Mouse (Mus musculus) kidney, embryonic 14.5 days (tissue): Measurements from ENCODE around the gene Kalrn. TPM values are rescaled to one million over a fixed set of nuclear protein-coding genes. Genes with fewer than 3 reads are reported as not detected.

ENCODE experiments used
- ATAC-seq: fragments of 200-750 bp; cut with Nextera tagmentation; 2 replicates; pipeline ENCODE4 v1.8.0; 2017; ENCODE audit warnings: moderate number of reproducible peaks, mild to moderate bottlenecking, moderate TSS enrichment, moderate library complexity; ENCODE audit not compliant: low FRiP score, low TSS enrichment
- H3K27ac ChIP-seq: fragments of 300-500 bp; sonication (generic); 2 replicates; pipeline ENCODE4 v1.5.1; 2014; ENCODE audit warnings: low read depth, mild to moderate bottlenecking, low read length, moderate library complexity, mixed read lengths
- H3K27me3 ChIP-seq: fragments of 300-500 bp; sonication (generic); 2 replicates; pipeline ENCODE4 v1.6.1; 2014; ENCODE audit warnings: mild to moderate bottlenecking, low read length; ENCODE audit not compliant: control insufficient read depth, insufficient read depth
- H3K36me3 ChIP-seq: fragments of 300-500 bp; sonication (generic); 2 replicates; pipeline ENCODE4 v1.6.1; 2014; ENCODE audit warnings: low read length, mixed read lengths; ENCODE audit not compliant: control insufficient read depth, insufficient read depth
- H3K4me1 ChIP-seq: fragments of 300-500 bp; sonication (generic); 2 replicates; pipeline ENCODE4 v1.6.1; 2014; ENCODE audit warnings: low read length, mixed read lengths; ENCODE audit not compliant: control insufficient read depth, insufficient read depth
- H3K4me2 ChIP-seq: fragments of 300-500 bp; sonication (generic); replicated peaks from 2 replicates; pipeline ENCODE4 v1.6.1; 2014; ENCODE audit warnings: low read depth, mild to moderate bottlenecking, low read length
- H3K4me3 ChIP-seq: fragments of 300-500 bp; sonication (generic); 2 replicates; pipeline ENCODE4 v1.5.1; 2014; ENCODE audit warnings: mild to moderate bottlenecking, low read length
- H3K9ac ChIP-seq: fragments of 300-500 bp; sonication (generic); 2 replicates; pipeline ENCODE4 v1.6.1; 2014; ENCODE audit warnings: low read depth, mild to moderate bottlenecking, low read length, moderate library complexity
- H3K9me3 ChIP-seq: fragments of 300-500 bp; sonication (generic); 2 replicates; pipeline ENCODE4 v1.6.1; 2016; ENCODE audit warnings: low read length; ENCODE audit not compliant: control insufficient read depth
- WGBS: fragments of 180-500 bp; shearing (Covaris S2); extraction: QIAGEN DNeasy Blood & Tissue Kit; methylation state at CpG from one replicate; pipeline ENCODE4 v1.1.7; 2014; 5-methylcytosine and 5-hydroxymethylcytosine counted together
- polyA plus RNA-seq: library from polyadenylated mRNA; unstranded; fragments of >200 nt; fragmentation: Nextera tagmentation; extraction: Ambion mirVana; gene quantifications from 2 replicates; pipeline ENCODE4 v1.2.1, GENCODE M21; 2014

The Kalrn gene
- polyA plus RNA-seq, 1 experiment from 2014 or later = 16.0 TPM

DNA sequence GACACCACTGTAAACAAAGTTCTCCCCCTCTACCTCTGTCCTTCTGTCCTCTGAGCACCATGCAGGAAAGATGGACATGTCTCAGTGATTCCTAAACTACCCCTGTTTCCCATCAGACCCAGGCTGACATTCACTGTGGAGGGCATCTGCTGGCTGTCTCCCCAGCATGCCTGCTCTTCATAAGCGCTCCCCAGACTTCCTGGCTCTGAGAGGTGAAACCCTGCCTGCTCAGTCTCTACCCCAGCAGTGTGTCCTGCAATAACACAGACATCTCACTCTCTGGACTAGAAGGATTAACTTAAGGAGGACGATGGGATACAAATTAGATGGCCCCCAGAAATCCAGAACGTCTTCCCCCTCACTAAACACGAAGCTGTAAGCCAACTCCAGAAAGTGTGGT lies 493.8 kb downstream of the Kalrn start:
- Histone ChIP-seq H3K4me3 (no peak overlapping the region), H3K4me2 (no peak overlapping the region), H3K27ac (no peak overlapping the region), H3K27me3 (no peaks in the 10 kb centered on the region), H3K9ac (no peak overlapping the region), H3K36me3 (no peaks in the 10 kb centered on the region), H3K9me3 (no peaks in the 10 kb centered on the region), H3K4me1 (peaks cover 16% of the 10 kb centered on the region)
- ATAC-seq = no peak
- 80% methylated on average over 4 of the region's 4 CpGs for WGBS

DNA sequence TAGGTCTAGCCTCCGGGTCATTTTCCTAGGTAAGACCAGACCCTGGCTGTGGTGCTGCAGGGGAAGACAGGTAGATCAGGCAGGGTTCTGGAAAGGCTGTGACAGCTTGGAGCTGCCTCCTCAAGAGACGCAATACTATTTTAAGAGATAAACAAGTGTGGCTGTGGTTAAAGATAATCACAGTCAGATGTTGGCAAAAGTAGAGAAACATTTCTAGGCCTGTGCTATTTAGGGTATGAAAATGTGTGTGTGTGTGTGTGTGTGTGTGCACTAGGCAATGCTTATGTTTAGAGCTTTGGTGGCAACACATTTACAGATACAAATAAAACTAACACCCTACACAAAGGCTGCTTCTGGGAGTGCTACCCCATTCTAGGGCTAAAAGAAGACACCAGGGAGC lies 494.6 kb downstream of the Kalrn start:
- Histone ChIP-seq H3K36me3 (no peaks in the 10 kb centered on the region), H3K27ac (no peak overlapping the region), H3K9ac (no peak overlapping the region), H3K4me2 (no peak overlapping the region), H3K27me3 (no peaks in the 10 kb centered on the region), H3K9me3 (peaks cover 3% of the 10 kb centered on the region; the same call in 1 of the 2 replicates), H3K4me1 (peaks cover 16% of the 10 kb centered on the region), H3K4me3 (no peak overlapping the region)
- 93% methylated on average over 2 of the region's 2 CpGs for WGBS
- no peak for ATAC-seq

DNA sequence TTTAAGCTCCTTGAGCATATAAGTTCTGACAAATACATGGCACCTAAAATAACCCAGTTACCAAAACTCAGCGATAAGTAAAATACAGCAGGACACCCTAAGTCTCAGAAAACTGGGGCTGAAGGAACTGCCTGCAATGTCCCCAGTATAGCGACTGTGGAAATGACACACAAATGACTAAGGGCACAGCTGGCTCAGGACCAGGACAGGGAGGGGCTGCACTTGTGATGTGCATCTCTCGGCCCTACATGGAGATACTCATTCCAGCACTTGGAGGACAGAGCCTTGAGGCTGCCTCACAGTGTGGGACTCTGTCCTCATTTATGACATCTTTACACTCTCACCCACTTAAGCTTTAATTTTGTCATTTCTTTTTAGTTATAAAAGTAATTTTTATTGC lies 497.2 kb downstream of the Kalrn start:
- Histone ChIP-seq H3K36me3 (no peaks in the 10 kb centered on the region; the same call in 1 of the 2 replicates), H3K27ac (no peak overlapping the region), H3K4me3 (no peak overlapping the region), H3K9ac (no peak overlapping the region), H3K27me3 (no peaks in the 10 kb centered on the region), H3K4me2 (no peak overlapping the region), H3K9me3 (peaks cover 3% of the 10 kb centered on the region; the same call in 1 of the 2 replicates), H3K4me1 (no peaks in the 10 kb centered on the region; the same call in 1 of the 2 replicates)
- no peak for ATAC-seq
- 83% methylated on average over 3 of the region's 3 CpGs for WGBS

DNA sequence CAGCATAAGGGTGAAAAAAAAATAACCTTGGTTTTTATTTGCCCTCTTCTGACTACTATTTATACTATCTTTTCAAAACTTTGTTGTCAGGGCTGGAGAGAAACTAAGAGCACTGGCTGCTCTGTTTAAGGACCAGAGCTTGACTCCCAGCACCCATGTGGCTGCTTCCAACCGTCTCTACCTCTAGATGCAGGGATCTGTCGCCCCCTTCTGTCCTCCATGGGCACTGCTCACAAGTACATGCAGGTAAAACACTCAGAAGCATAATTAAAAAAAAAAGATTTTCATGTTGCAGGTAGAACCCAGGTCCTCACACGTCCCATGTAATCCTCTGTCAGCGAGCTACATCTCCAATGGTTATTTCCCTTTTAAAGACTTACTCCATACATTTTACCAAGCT lies 499.4 kb downstream of the Kalrn start:
- Histone ChIP-seq H3K4me3 (no peak overlapping the region), H3K9me3 (peaks cover 3% of the 10 kb centered on the region; the same call in 1 of the 2 replicates), H3K9ac (no peak overlapping the region), H3K4me1 (no peaks in the 10 kb centered on the region), H3K27ac (no peak overlapping the region), H3K4me2 (no peak overlapping the region), H3K36me3 (no peaks in the 10 kb centered on the region; the same call in 1 of the 2 replicates), H3K27me3 (no peaks in the 10 kb centered on the region)
- ATAC-seq = no peak
- WGBS = 93% methylated on average over 4 of the region's 4 CpGs

DNA sequence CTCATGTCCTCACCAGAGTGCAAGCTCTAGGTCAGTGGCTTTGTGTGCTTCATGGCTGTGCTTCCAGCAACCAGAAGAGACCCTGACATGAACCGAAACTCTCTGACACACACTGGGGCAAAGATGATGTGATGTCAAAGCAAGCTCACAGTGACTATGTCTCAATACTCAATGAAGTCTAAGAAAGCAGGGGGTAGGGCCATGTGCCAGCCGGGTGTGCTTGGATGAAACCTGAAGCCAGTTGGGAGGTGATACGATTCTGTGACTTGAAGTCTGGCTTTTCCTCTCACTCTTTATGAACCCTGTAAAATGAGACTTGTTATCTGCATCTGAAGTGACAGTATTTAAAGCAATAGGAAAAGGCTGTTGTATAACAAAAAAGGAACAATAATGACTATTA lies 501.2 kb downstream of the Kalrn start:
- H3K9me3 ChIP-seq = peaks cover 3% of the 10 kb centered on the region; the same call in 1 of the 2 replicates
- no peaks in the 10 kb centered on the region for H3K27me3 ChIP-seq
- H3K27ac ChIP-seq = no peak overlapping the region
- no peak overlapping the region for H3K9ac ChIP-seq
- 48% methylated on average over 3 of the region's 3 CpGs for WGBS
- H3K36me3 ChIP-seq = no peaks in the 10 kb centered on the region; the same call in 1 of the 2 replicates
- H3K4me1 ChIP-seq = no peaks in the 10 kb centered on the region
- ATAC-seq = no peak
- no peak overlapping the region for H3K4me2 ChIP-seq
- H3K4me3 ChIP-seq = no peak overlapping the region

DNA sequence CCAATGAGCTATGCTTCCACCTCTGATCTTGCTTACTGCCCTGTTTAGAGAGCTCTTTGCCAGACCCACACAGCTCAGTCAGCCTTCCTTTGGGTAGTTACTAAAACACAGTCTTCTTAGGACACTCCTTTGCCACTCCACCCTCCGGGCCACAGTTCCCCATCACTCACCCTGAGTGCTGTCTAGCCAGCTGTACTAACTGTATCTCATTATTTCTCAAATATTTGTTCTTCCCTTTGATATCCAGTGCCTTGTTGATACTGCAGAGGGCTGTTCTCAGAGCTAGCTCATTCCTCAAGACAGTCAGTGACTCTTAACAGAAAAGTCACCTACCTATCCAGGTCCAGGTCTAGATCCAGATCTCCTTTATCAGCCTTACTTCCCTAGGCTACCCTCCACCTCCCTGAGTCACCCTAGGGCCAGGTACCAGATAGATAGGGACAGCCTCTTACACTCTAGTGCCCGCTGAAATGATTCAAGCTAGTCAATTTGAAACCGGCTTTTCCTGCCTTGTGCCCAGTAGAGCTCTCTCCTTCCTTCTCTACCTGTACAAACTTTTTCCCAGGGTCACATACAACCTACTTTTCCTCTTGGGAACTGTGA lies 502.0 kb downstream of the Kalrn start:
- Histone ChIP-seq H3K9me3 (peaks cover 3% of the 10 kb centered on the region; the same call in 1 of the 2 replicates), H3K27ac (no peak overlapping the region), H3K27me3 (no peaks in the 10 kb centered on the region), H3K36me3 (no peaks in the 10 kb centered on the region; the same call in 1 of the 2 replicates), H3K4me3 (no peak overlapping the region), H3K4me2 (no peak overlapping the region), H3K9ac (no peak overlapping the region), H3K4me1 (no peaks in the 10 kb centered on the region)
- 90% methylated on average over 3 of the region's 3 CpGs for WGBS
- ATAC-seq = no peak

DNA sequence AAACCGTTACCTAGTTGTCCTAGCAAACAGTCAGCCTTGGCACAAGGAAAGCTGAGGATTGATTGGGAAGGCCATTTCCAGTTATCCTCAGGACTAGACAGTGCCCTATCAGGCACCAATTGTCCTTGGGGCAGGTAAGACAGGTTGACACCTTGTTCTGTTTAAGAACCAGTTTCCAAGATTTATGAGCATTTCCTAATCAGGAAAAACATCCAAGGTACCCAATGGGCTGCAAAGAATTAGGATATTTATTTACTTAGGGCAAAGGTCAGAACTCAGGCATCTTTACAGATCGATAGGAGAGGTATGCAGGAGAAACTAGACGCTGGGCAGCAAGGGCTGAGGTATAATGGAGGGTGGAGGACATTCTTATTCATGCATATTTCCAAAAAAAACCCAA lies 503.9 kb downstream of the Kalrn start:
- Histone ChIP-seq H3K9ac (no peak overlapping the region), H3K36me3 (no peaks in the 10 kb centered on the region; the same call in 1 of the 2 replicates), H3K27ac (no peak overlapping the region), H3K9me3 (peaks cover 3% of the 10 kb centered on the region; the same call in 1 of the 2 replicates), H3K4me1 (no peaks in the 10 kb centered on the region), H3K4me3 (no peak overlapping the region), H3K4me2 (no peak overlapping the region), H3K27me3 (no peaks in the 10 kb centered on the region)
- ATAC-seq = no peak
- WGBS = 58% methylated on average over 3 of the region's 3 CpGs

DNA sequence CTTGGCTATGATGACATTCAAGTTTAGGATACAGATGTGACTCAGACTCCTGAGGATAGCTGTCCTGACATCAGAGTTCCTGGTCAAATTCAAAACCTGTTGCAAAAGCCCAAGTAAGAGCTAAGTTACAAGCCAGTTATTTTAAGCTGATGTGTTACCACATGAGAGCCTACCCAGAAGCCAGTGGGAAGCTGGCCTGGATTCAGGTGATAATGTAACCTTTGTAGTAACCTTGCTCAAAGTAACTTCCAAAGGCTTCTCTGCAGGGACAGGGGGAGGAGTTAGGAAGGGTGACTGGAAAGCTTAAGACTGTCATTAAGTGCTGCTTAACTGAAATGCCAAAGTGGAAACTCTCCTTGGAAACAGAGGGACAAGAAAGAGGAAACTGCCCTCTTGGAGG lies 506.4 kb downstream of the Kalrn start:
- Histone ChIP-seq H3K4me1 (no peaks in the 10 kb centered on the region), H3K9ac (no peak overlapping the region), H3K27me3 (no peaks in the 10 kb centered on the region), H3K36me3 (no peaks in the 10 kb centered on the region), H3K27ac (no peak overlapping the region), H3K9me3 (no peaks in the 10 kb centered on the region), H3K4me3 (no peak overlapping the region), H3K4me2 (no peak overlapping the region)
- no peak for ATAC-seq

DNA sequence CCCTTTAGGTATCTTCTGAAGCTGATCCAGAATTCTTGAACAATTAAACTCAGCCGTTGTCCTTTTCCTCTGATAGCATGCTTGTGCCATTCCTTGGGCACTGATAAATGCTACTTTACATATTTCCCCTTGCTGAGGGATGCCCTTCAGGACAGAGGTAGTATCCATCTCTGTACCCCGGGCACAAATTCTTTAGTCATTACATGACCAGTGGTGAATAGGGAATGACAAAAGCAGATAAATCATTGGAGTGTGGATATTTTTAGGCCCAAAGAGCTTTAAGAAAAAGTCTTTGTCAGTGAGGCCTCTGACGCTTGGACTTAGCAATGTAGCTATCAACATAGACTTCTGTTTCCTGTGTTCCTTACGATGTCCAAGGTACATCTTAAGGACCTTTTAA lies 507.0 kb downstream of the Kalrn start:
- H3K9ac ChIP-seq = no peak overlapping the region
- no peak overlapping the region for H3K4me2 ChIP-seq
- no peak for ATAC-seq
- H3K27me3 ChIP-seq = no peaks in the 10 kb centered on the region
- no peak overlapping the region for H3K27ac ChIP-seq
- 83% methylated on average over 4 of the region's 4 CpGs for WGBS
- no peak overlapping the region for H3K4me3 ChIP-seq
- H3K36me3 ChIP-seq = no peaks in the 10 kb centered on the region
- H3K4me1 ChIP-seq = no peaks in the 10 kb centered on the region
- H3K9me3 ChIP-seq = no peaks in the 10 kb centered on the region
